Mouse (Mus musculus) heart, adult 2 months (tissue): Measurements from ENCODE around the gene Col6a4.

Source experiments
- CTCF ChIP-seq: fragments of 200-600 bp; IDR thresholded peaks from 2 replicates; pipeline ENCODE4 v1.8.1; 2022; ENCODE audit warnings: antibody characterized with exemption, mild to moderate bottlenecking, moderate library complexity
- EP300 ChIP-seq: fragments of 200-500 bp; IDR thresholded peaks from 2 replicates; pipeline ENCODE4 v1.6.1; 2011; ENCODE audit warnings: low read depth, low read length, control low read depth; ENCODE audit not compliant: insufficient read depth
- POLR2A ChIP-seq: fragments of 200-500 bp; IDR thresholded peaks from 2 replicates; pipeline ENCODE4 v1.6.1; 2011; ENCODE audit warnings: mild to moderate bottlenecking, low read depth, low read length, control low read depth; ENCODE audit not compliant: insufficient read depth

DNA sequence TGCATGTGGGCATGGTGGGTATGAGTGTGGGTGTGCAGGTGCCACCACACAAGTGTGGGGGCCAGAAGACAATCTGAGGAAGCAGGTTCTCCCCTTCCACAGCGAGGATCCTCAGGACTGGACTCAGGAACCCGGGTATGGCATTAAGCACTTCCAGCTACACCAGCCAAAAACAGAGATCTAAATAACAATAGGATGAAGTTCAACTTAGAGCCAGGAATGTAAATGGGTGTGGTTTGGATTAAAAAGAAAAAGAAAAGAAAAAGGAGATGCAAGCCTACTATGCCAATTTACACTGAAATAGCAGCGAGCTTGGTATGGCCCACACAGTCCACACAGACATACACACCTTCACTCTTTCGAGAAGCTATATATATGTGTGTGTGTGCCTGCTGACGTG, 128.6 kb downstream of the Col6a4 start:
- TF ChIP-seq CTCF (no peak), EP300 (no peak), POLR2A (no peak)
